ENCODE assay signal across 9 mouse cellular contexts in genomic region chr10:62500088-62500915, GRCm38 (mm10). TPM values are rescaled to one million over a fixed set of nuclear protein-coding genes. Genes with fewer than 3 reads are reported as not detected.
DNase-seq lines count a peak whose midpoint lies in the region; ATAC-seq and TF ChIP-seq lines count a peak whose summit lies in the region.
"Had no signal": no experiment of that assay in that cellular context is flagged by ENCODE, and none has a peak within 500 bp of the region (broad histone marks: within the 10 kb centered on the region; RNA-seq: fewer than 3 reads in every experiment).

No protein-coding gene starts in this region.

- TF ChIP-seq CTCF in stomach, postnatal 0 days (IDR thresholded peaks at IDR 0.05; ENCODE audit: low read depth), result peak; percentile 93

- peak; percentile 83 to 85 for DNase-seq in B cell, adult 2 months
- DNase-seq in adrenal gland, adult 2 months, result peak; percentile 62
- DNase-seq in embryo, embryonic 11.5 days (ENCODE audit: low read depth, low spot score), result peak; percentile 73
- DNase-seq in heart, embryonic 10.5 days (ENCODE audit: low spot score), result peak; percentile 82
- DNase-seq in kidney, postnatal 14 days, result peak; percentile 67
- peak; percentile 63 for DNase-seq in stomach, postnatal 0 days (ENCODE audit: low spot score)

- H3K4me3 ChIP-seq in heart, embryonic 10.5 days, result no peak overlapping the region
- H3K4me3 ChIP-seq in liver, embryonic 16.5 days (ENCODE audit: low read depth, low read length), result no peak overlapping the region
- H3K4me3 ChIP-seq in neural tube, embryonic 12.5 days, result no peak overlapping the region
- no peak overlapping the region for H3K4me3 ChIP-seq in stomach, postnatal 0 days (ENCODE audit: low read depth, low read length)
- H3K4me3 ChIP-seq: embryonic facial prominence, embryonic 12.5 days had no signal

- TF ChIP-seq EP300 in stomach, postnatal 0 days (optimal IDR thresholded peaks at IDR 0.05), result no peak

- no peaks in the 10 kb centered on the region for H3K27me3 ChIP-seq in heart, embryonic 10.5 days (ENCODE audit: insufficient read depth, poor library complexity, severe bottlenecking)
- H3K27me3 ChIP-seq in liver, embryonic 16.5 days (ENCODE audit: control insufficient read depth, insufficient read depth, low read depth, low read length), result no peaks in the 10 kb centered on the region
- H3K27me3 ChIP-seq in neural tube, embryonic 12.5 days (replicated peaks), result no peaks in the 10 kb centered on the region
- H3K27me3 ChIP-seq in stomach, postnatal 0 days (ENCODE audit: control insufficient read depth, insufficient read depth, low read length), result no peaks in the 10 kb centered on the region
- H3K27me3 ChIP-seq: embryonic facial prominence, embryonic 12.5 days had no signal

- no peak overlapping the region for H3K27ac ChIP-seq in heart, embryonic 10.5 days
- no peak overlapping the region for H3K27ac ChIP-seq in liver, embryonic 16.5 days (ENCODE audit: low read length)
- no peak overlapping the region for H3K27ac ChIP-seq in neural tube, embryonic 12.5 days
- no peak overlapping the region for H3K27ac ChIP-seq in stomach, postnatal 0 days (replicated peaks)
- H3K27ac ChIP-seq: embryonic facial prominence, embryonic 12.5 days had no signal

- peak; percentile 22; the same call in 1 of the 2 replicates for ATAC-seq in liver, embryonic 16.5 days (ENCODE audit: low read depth)
- peak; percentile 53; the same call in 1 of the 2 replicates for ATAC-seq in neural tube, embryonic 12.5 days (ENCODE audit: low FRiP score, low read depth)
- peak; percentile 59 for ATAC-seq in stomach, postnatal 0 days (ENCODE audit: low FRiP score, low TSS enrichment)

- H3K4me2 ChIP-seq in liver, embryonic 16.5 days (ENCODE audit: low read depth, low read length), result peak overlapping the region; percentile 17; the same call in 1 of the 2 replicates
- no peak overlapping the region; the same call in 1 of the 2 replicates for H3K4me2 ChIP-seq in neural tube, embryonic 12.5 days (replicated peaks)
- no peak overlapping the region for H3K4me2 ChIP-seq in stomach, postnatal 0 days (replicated peaks; ENCODE audit: low read depth)
- H3K4me2 ChIP-seq: embryonic facial prominence, embryonic 12.5 days had no signal

- no peak overlapping the region for H3K9ac ChIP-seq in liver, embryonic 16.5 days (ENCODE audit: low read depth, low read length)
- no peak overlapping the region for H3K9ac ChIP-seq in neural tube, embryonic 12.5 days
- H3K9ac ChIP-seq in stomach, postnatal 0 days (ENCODE audit: low read length), result no peak overlapping the region
- H3K9ac ChIP-seq: embryonic facial prominence, embryonic 12.5 days had no signal

- H3K36me3 ChIP-seq in heart, embryonic 10.5 days, result no peaks in the 10 kb centered on the region
- no peaks in the 10 kb centered on the region for H3K36me3 ChIP-seq in liver, embryonic 16.5 days (ENCODE audit: control insufficient read depth, insufficient read depth)
- no peaks in the 10 kb centered on the region for H3K36me3 ChIP-seq in neural tube, embryonic 12.5 days
- H3K36me3 ChIP-seq in stomach, postnatal 0 days (ENCODE audit: control insufficient read depth, insufficient read depth, low read length), result no peaks in the 10 kb centered on the region
- H3K36me3 ChIP-seq: embryonic facial prominence, embryonic 12.5 days had no signal

- no peaks in the 10 kb centered on the region for H3K4me1 ChIP-seq in heart, embryonic 10.5 days
- peaks cover 39% of the 10 kb centered on the region for H3K4me1 ChIP-seq in liver, embryonic 16.5 days (ENCODE audit: control insufficient read depth, low read depth, low read length)
- no peaks in the 10 kb centered on the region for H3K4me1 ChIP-seq in neural tube, embryonic 12.5 days
- no peaks in the 10 kb centered on the region for H3K4me1 ChIP-seq in stomach, postnatal 0 days (replicated peaks; ENCODE audit: control insufficient read depth, insufficient read depth)
- H3K4me1 ChIP-seq: embryonic facial prominence, embryonic 12.5 days had no signal

- WGBS in heart, embryonic 10.5 days, result 23% methylated on average over 15 of the region's 15 CpGs
- WGBS in liver, embryonic 16.5 days (ENCODE audit: insufficient replicate concordance), result 23% methylated on average over 15 of the region's 15 CpGs
- 24% methylated on average over 15 of the region's 15 CpGs for WGBS in neural tube, embryonic 12.5 days
- 27% methylated on average over 15 of the region's 15 CpGs for WGBS in stomach, postnatal 0 days

- H3K9me3 ChIP-seq in heart, embryonic 10.5 days, result no peaks in the 10 kb centered on the region
- H3K9me3 ChIP-seq in liver, embryonic 16.5 days (replicated peaks; ENCODE audit: control insufficient read depth, low read length), result no peaks in the 10 kb centered on the region
- H3K9me3 ChIP-seq in neural tube, embryonic 12.5 days, result no peaks in the 10 kb centered on the region
- H3K9me3 ChIP-seq in stomach, postnatal 0 days (ENCODE audit: control insufficient read depth, low read length), result no peaks in the 10 kb centered on the region
- H3K9me3 ChIP-seq: embryonic facial prominence, embryonic 12.5 days had no signal

RNA-seq across cellular contexts. Expression of gene Vps26a, which starts 13.7 kb away (rescaled TPM):
- 10 to 100 TPM; 54.8 to 58.8 TPM for total RNA-seq in adrenal gland, adult 2 months (2021)
- polyA plus RNA-seq in adrenal gland, adult 2 months (2012; rRNA removed), result 3.7 and 4.4 TPM in 2 replicates
- polyA plus RNA-seq in heart, embryonic 10.5 days (2016; fragmentation: Nextera tagmentation; extraction: Ambion mirVana), result 72.3 and 79.3 TPM in 2 replicates
- polyA plus RNA-seq in liver, embryonic 16.5 days (2015; fragmentation: Nextera tagmentation; extraction: Ambion mirVana), result 38.0 and 44.0 TPM in 2 replicates
- polyA plus RNA-seq in neural tube, embryonic 12.5 days (2016; fragmentation: Nextera tagmentation; extraction: Ambion mirVana), result 77.1 and 81.8 TPM in 2 replicates
- polyA plus RNA-seq in stomach, postnatal 0 days (2015; fragmentation: Nextera tagmentation; extraction: Ambion mirVana), result 59.6 and 60.4 TPM in 2 replicates

RNA-seq across cellular contexts. Expression of gene Srgn, which starts 26.9 kb away (rescaled TPM):
- 10 to 100 TPM; 46.7 to 61.5 TPM for total RNA-seq in adrenal gland, adult 2 months (2021)
- polyA plus RNA-seq in adrenal gland, adult 2 months (2012; rRNA removed), result 7.2 and 11.5 TPM in 2 replicates
- polyA plus RNA-seq in heart, embryonic 10.5 days (2016; fragmentation: Nextera tagmentation; extraction: Ambion mirVana), result 3.7 and 4.1 TPM in 2 replicates
- 62.1 and 65.8 TPM in 2 replicates for polyA plus RNA-seq in liver, embryonic 16.5 days (2015; fragmentation: Nextera tagmentation; extraction: Ambion mirVana)
- polyA plus RNA-seq in neural tube, embryonic 12.5 days (2016; fragmentation: Nextera tagmentation; extraction: Ambion mirVana), result 5.9 and 6.9 TPM in 2 replicates
- 12.5 and 14.2 TPM in 2 replicates for polyA plus RNA-seq in stomach, postnatal 0 days (2015; fragmentation: Nextera tagmentation; extraction: Ambion mirVana)

RNA-seq across cellular contexts. Expression of gene Supv3l1, which starts 50.8 kb away (rescaled TPM):
- total RNA-seq in adrenal gland, adult 2 months (2021), result 10 to 100 TPM; 33.6 to 36.7 TPM
- polyA plus RNA-seq in adrenal gland, adult 2 months (2012; rRNA removed), result 19.7 and 25.4 TPM in 2 replicates
- polyA plus RNA-seq in heart, embryonic 10.5 days (2016; fragmentation: Nextera tagmentation; extraction: Ambion mirVana), result 32.8 and 36.0 TPM in 2 replicates
- polyA plus RNA-seq in liver, embryonic 16.5 days (2015; fragmentation: Nextera tagmentation; extraction: Ambion mirVana), result 11.4 and 11.6 TPM in 2 replicates
- 25.0 and 27.0 TPM in 2 replicates for polyA plus RNA-seq in neural tube, embryonic 12.5 days (2016; fragmentation: Nextera tagmentation; extraction: Ambion mirVana)
- 12.6 and 13.9 TPM in 2 replicates for polyA plus RNA-seq in stomach, postnatal 0 days (2015; fragmentation: Nextera tagmentation; extraction: Ambion mirVana)

RNA-seq across cellular contexts. Expression of gene 4930507D05Rik, which starts 51.0 kb away (rescaled TPM):
- under 1 TPM; 0.35 TPM for total RNA-seq in adrenal gland, adult 2 months (2021)
- polyA plus RNA-seq in adrenal gland, adult 2 months (2012; rRNA removed), result not detected in 2 replicates
- polyA plus RNA-seq in heart, embryonic 10.5 days (2016; fragmentation: Nextera tagmentation; extraction: Ambion mirVana), result 0.76 and 0.95 TPM in 2 replicates
- polyA plus RNA-seq in liver, embryonic 16.5 days (2015; fragmentation: Nextera tagmentation; extraction: Ambion mirVana), result 0.08 and 0.09 TPM in 2 replicates
- polyA plus RNA-seq in neural tube, embryonic 12.5 days (2016; fragmentation: Nextera tagmentation; extraction: Ambion mirVana), result 0.81 and 1.5 TPM in 2 replicates
- polyA plus RNA-seq in stomach, postnatal 0 days (2015; fragmentation: Nextera tagmentation; extraction: Ambion mirVana), result 0.21 and 0.23 TPM in 2 replicates
